Mouse (Mus musculus) G1E (cell line): ENCODE data around the gene Meis3.

Experiments used
- CTCF ChIP-seq: IDR thresholded peaks from 2 replicates; pipeline ENCODE4 v1.5.1; 2012; ENCODE audit warnings: low read depth, low read length, inconsistent platforms, mixed read lengths
- GATA1 ChIP-seq: IDR thresholded peaks from 2 replicates; pipeline ENCODE4 v1.6.1; 2012; ENCODE audit warnings: borderline replicate concordance, low read length, inconsistent platforms, mixed read lengths

DNA sequence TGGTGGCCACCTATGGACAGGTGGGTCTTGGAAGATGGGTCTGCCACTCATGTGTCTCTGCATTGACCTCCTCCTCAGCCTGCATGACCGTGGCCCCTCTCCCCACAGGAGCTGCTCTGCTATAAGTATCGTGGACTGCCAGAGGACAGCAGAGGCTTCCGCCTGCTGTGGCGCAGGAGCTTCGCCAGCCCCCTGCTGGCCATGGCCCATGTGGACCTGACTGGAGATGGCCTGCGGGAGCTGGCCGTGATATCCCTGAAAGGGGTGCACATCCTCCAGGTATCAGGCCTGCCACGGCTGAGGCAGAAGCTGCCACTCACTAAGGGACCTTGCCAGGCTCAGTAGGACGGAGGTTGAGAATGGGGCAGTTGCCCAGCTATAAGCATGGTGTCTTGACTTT, 49.1 kb upstream of the Meis3 start:
- TF ChIP-seq CTCF (no peak), GATA1 (no peak)
